Mouse (Mus musculus): ENCODE measurements around the gene Gm20509.

DNA sequence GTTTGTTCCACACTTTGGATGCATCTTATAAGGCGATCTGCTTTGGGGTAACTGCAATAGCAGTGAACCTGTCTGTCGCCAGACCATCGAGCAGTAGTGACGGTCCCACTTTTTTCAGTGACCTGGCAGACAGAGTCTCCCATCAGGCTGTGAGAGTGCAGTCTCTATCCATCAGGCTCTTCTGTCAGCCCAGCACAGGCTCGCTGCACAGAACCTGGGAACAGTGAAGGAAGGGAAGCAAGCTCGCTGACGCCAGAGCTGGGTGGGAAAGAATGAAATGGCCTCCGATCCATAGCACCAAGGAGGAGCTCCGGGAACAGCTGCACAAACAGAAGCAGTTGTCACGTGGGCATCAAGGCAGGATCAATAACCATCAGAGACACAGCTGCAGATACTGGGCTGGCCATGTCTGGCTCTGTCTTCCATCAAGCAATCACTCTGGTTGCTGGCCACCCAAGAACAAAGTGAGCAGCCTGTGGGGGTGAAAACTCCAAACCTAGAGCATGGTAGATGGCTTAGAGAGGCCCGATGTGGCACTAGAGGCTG is 35.1 kb downstream of the Gm20509 start:
- TF ChIP-seq POLR2A (IDR thresholded peaks at IDR 0.05; ENCODE audit: insufficient read depth, low read length) (no peak), EP300 (IDR thresholded peaks at IDR 0.05; ENCODE audit: insufficient read depth, low read depth, low read length) (no peak)

Measured in ES-Bruce4 (cell line).